Comparison of ENCODE assay signal across 8 mouse cellular contexts in genomic region chr13:73970545-73971448, GRCm38 (mm10). TPM values are rescaled to one million over a fixed set of nuclear protein-coding genes. Genes with fewer than 3 reads are reported as not detected.
A peak's percentile ranks its signal among the peaks of the same experiment; 100 is the strongest.
DNase-seq lines count a peak whose midpoint lies in the region; ATAC-seq and TF ChIP-seq lines count a peak whose summit lies in the region.

No protein-coding gene starts in this region.

- peak; percentile 91 for ATAC-seq in common myeloid progenitor, adult 5-6 weeks (replicated peaks; ENCODE audit: low read depth, poor library complexity, severe bottlenecking)

- peaks cover 17% of the 10 kb centered on the region for H3K4me1 ChIP-seq in megakaryocyte, embryonic 14.5 days

- DNase-seq in right cerebral cortex, adult 18-20 months, result peak; percentile 48
- DNase-seq in right cerebral cortex, postnatal 36 days (ENCODE audit: low spot score in 2 of 2), result no peak
- DNase-seq in gastrocnemius, postnatal 14 days, result peak; percentile 60
- peak; percentile 33 for DNase-seq in hindlimb bud, embryonic 11.5 days (ENCODE audit: extremely low spot score, low read depth, low spot score)
- peak; percentile 29 to 43 for DNase-seq in left cerebral cortex, adult 2 months (ENCODE audit: extremely low spot score in 1 of 2, low spot score in 2 of 2)
- DNase-seq in right cerebral cortex, postnatal 25 days, result peak; percentile 40

- no peak overlapping the region for H3K27ac ChIP-seq in left cerebral cortex, adult 2 months

- no peak overlapping the region for H3K4me3 ChIP-seq in left cerebral cortex, adult 2 months
- H3K4me3 ChIP-seq in megakaryocyte, embryonic 14.5 days (replicated peaks), result peak overlapping the region; percentile 62

- intact Hi-C loops in gastrocnemius, postnatal 14 days (cut with DNase I; ENCODE audit: low total_unique reads), result loop anchor here (2.0 to 5.0 kb wide), 2 partner anchors 54 to 332 kb away; no protein-coding TSS in a partner anchor
- intact Hi-C loops in left cerebral cortex, adult 2 months (cut with DNase I), result loop anchor here (1.0 kb wide), 2 partner anchors 56 to 331 kb away; no protein-coding TSS in a partner anchor

- H3K27me3 ChIP-seq in megakaryocyte, embryonic 14.5 days (replicated peaks), result peaks cover 55% of the 10 kb centered on the region

- peaks cover 3% of the 10 kb centered on the region for H3K9me3 ChIP-seq in megakaryocyte, embryonic 14.5 days

- no peaks in the 10 kb centered on the region for H3K36me3 ChIP-seq in megakaryocyte, embryonic 14.5 days (replicated peaks; ENCODE audit: low read length)

- TF ChIP-seq CTCF in left cerebral cortex, adult 2 months (IDR thresholded peaks at IDR 0.05), result peak; percentile 83

RNA-seq across cellular contexts. Expression of gene Zdhhc11, which starts 7.1 kb away (rescaled TPM):
- total RNA-seq in common myeloid progenitor, adult 5-6 weeks (2017), result not detected in 2 replicates
- not detected for total RNA-seq in gastrocnemius, postnatal 14 days (2021)
- not detected for total RNA-seq in left cerebral cortex, adult 2 months (2021)
- not detected in 2 replicates for polyA plus RNA-seq in megakaryocyte, embryonic 14.5 days (2012; ENCODE audit: insufficient read depth, low replicate concordance)

RNA-seq across cellular contexts. Expression of gene Brd9, which starts 33.2 kb away (rescaled TPM):
- 71.1 and 113 TPM in 2 replicates for total RNA-seq in common myeloid progenitor, adult 5-6 weeks (2017)
- total RNA-seq in gastrocnemius, postnatal 14 days (2021), result 10 to 100 TPM; 11.0 to 11.9 TPM
- total RNA-seq in left cerebral cortex, adult 2 months (2021), result 10 to 100 TPM; 84.2 to 88.7 TPM
- 3.7 and 23.9 TPM in 2 replicates for polyA plus RNA-seq in megakaryocyte, embryonic 14.5 days (2012; ENCODE audit: insufficient read depth, low replicate concordance)

RNA-seq across cellular contexts. Expression of gene Trip13, which starts 33.2 kb away (rescaled TPM):
- 41.1 and 42.8 TPM in 2 replicates for total RNA-seq in common myeloid progenitor, adult 5-6 weeks (2017)
- total RNA-seq in gastrocnemius, postnatal 14 days (2021), result under 1 TPM; 0.82 to 0.96 TPM
- 1 to 10 TPM in 1 of 2 experiments, under 1 TPM in 1; 0.38 to 1.1 TPM for total RNA-seq in left cerebral cortex, adult 2 months (2021)
- polyA plus RNA-seq in megakaryocyte, embryonic 14.5 days (2012; ENCODE audit: insufficient read depth, low replicate concordance), result 1.6 TPM in 1 of 2 replicates, not detected in the other

RNA-seq across cellular contexts. Expression of gene Tppp, which starts 38.4 kb away (rescaled TPM):
- total RNA-seq in common myeloid progenitor, adult 5-6 weeks (2017), result not detected in 2 replicates
- 1 to 10 TPM; 5.8 to 5.9 TPM for total RNA-seq in gastrocnemius, postnatal 14 days (2021)
- 100 to 1,000 TPM; 325 to 339 TPM for total RNA-seq in left cerebral cortex, adult 2 months (2021)
- polyA plus RNA-seq in megakaryocyte, embryonic 14.5 days (2012; ENCODE audit: insufficient read depth, low replicate concordance), result 0.17 TPM in 1 of 2 replicates, not detected in the other

Comparison
In these comparisons a context has a peak if more than half of its experiments do, and no peak if none do; other contexts are left out.
1. DNase-seq: peak in right cerebral cortex, adult 18-20 months (single experiment), gastrocnemius, postnatal 14 days (single experiment), hindlimb bud, embryonic 11.5 days (single experiment), left cerebral cortex, adult 2 months (2 of 2) and right cerebral cortex, postnatal 25 days (single experiment); none in right cerebral cortex, postnatal 36 days (0 of 2).
2. RNA of gene Trip13, which starts 33.2 kb away (total RNA-seq): 41.1 to 42.8 TPM in common myeloid progenitor, adult 5-6 weeks; 0.38 to 1.1 TPM in left cerebral cortex, adult 2 months and 0.82 to 0.96 TPM in gastrocnemius, postnatal 14 days; every median in the first group is over 10 times any median in the second.